In genomic region chr11:52764461-52764893, GRCm38 (mm10) we compare ENCODE assay signal across 8 mouse cellular contexts. TPM values are rescaled to one million over a fixed set of nuclear protein-coding genes. Genes with fewer than 3 reads are reported as not detected.
DNase-seq lines count a peak whose midpoint lies in the region; ATAC-seq and TF ChIP-seq lines count a peak whose summit lies in the region.

Gene Fstl4, plus strand, starts transcription at chr11:52764634.

- H3K4me3 ChIP-seq in forebrain, embryonic 12.5 days (replicated peaks), result peak within 1 kb of the TSS; percentile 63
- H3K4me3 ChIP-seq in hindbrain, postnatal 0 days (ENCODE audit: low read length), result peak within 1 kb of the TSS; percentile 64
- H3K4me3 ChIP-seq in testis, adult 2 months (ENCODE audit: control insufficient read depth, low read depth, low read length), result peak within 1 kb of the TSS; percentile 41; the same call in 1 of the 2 replicates

- H3K9me3 ChIP-seq in forebrain, embryonic 12.5 days, result no peaks in the 10 kb centered on the region
- no peaks in the 10 kb centered on the region for H3K9me3 ChIP-seq in hindbrain, postnatal 0 days (ENCODE audit: low read length)

- under 1% methylated on average over 28 of the region's 48 CpGs for WGBS in forebrain, embryonic 12.5 days
- 0% methylated on average over 44 of the region's 48 CpGs for WGBS in hindbrain, postnatal 0 days

- peak; percentile 30 for DNase-seq in ES-CJ7 (ENCODE audit: low read depth, low spot score)
- peak; percentile 60 for DNase-seq in adrenal gland, postnatal 25 days
- peak; percentile 59 for DNase-seq in hindbrain, postnatal 0 days (ENCODE audit: low spot score)
- peak in 1 of 2 experiments; percentile 60 for DNase-seq in left cerebral cortex, postnatal 14 days (ENCODE audit: low spot score in 2 of 2)
- DNase-seq in mesoderm, embryonic 11.5 days (ENCODE audit: low read depth, low spot score), result peak; percentile 23

- H3K27ac ChIP-seq in forebrain, embryonic 12.5 days, result no peak within 1 kb of the TSS
- H3K27ac ChIP-seq in hindbrain, postnatal 0 days, result peak within 1 kb of the TSS; percentile 36; the same call in 1 of the 2 replicates
- no peak within 1 kb of the TSS for H3K27ac ChIP-seq in testis, adult 2 months (ENCODE audit: control insufficient read depth, insufficient read depth, low read depth, low read length)

- intact Hi-C loops in left cerebral cortex, postnatal 14 days (cut with DNase I), result loop anchor here (2.0 to 10.0 kb wide), 2 partner anchors 242 to 490 kb away; no protein-coding TSS in a partner anchor

- peak within 1 kb of the TSS; percentile 99 for H3K4me2 ChIP-seq in forebrain, embryonic 12.5 days
- peak within 1 kb of the TSS; percentile 98 for H3K4me2 ChIP-seq in hindbrain, postnatal 0 days (ENCODE audit: low read depth, low read length)

- no peaks in the 10 kb centered on the region for H3K36me3 ChIP-seq in forebrain, embryonic 12.5 days (replicated peaks)
- no peaks in the 10 kb centered on the region for H3K36me3 ChIP-seq in hindbrain, postnatal 0 days (ENCODE audit: insufficient read depth, low read length)
- H3K36me3 ChIP-seq in testis, adult 2 months (ENCODE audit: control insufficient read depth, insufficient read depth, low read length), result no peaks in the 10 kb centered on the region

- TF ChIP-seq CTCF in hindbrain, postnatal 0 days (IDR thresholded peaks at IDR 0.05; ENCODE audit: low read depth), result no peak
- TF ChIP-seq CTCF in testis, adult 2 months (IDR thresholded peaks at IDR 0.05; ENCODE audit: control insufficient read depth, insufficient read depth, insufficient replicate concordance, low read depth, low read length), result no peak

- H3K27me3 ChIP-seq in forebrain, embryonic 12.5 days, result peaks cover 73% of the 10 kb centered on the region
- H3K27me3 ChIP-seq in hindbrain, postnatal 0 days (ENCODE audit: insufficient read depth, low read length), result peaks cover 18% of the 10 kb centered on the region
- H3K27me3 ChIP-seq in testis, adult 2 months (ENCODE audit: control insufficient read depth, insufficient read depth, low read length), result peaks cover 2% of the 10 kb centered on the region; the same call in 1 of the 2 replicates

- peak; percentile 53 for ATAC-seq in forebrain, embryonic 12.5 days (ENCODE audit: low FRiP score)
- ATAC-seq in hindbrain, postnatal 0 days, result peak; percentile 60
- no peak for ATAC-seq in inflammation-experienced regulatory T-cells, adult 6 months

- peaks cover 18% of the 10 kb centered on the region for H3K4me1 ChIP-seq in forebrain, embryonic 12.5 days
- peaks cover 10% of the 10 kb centered on the region for H3K4me1 ChIP-seq in hindbrain, postnatal 0 days (ENCODE audit: insufficient read depth, low read length)
- H3K4me1 ChIP-seq in testis, adult 2 months (ENCODE audit: control insufficient read depth, insufficient read depth, low read length), result peaks cover 8% of the 10 kb centered on the region

- peak within 1 kb of the TSS; percentile 59 for H3K9ac ChIP-seq in forebrain, embryonic 12.5 days
- peak within 1 kb of the TSS; percentile 63 for H3K9ac ChIP-seq in hindbrain, postnatal 0 days (replicated peaks; ENCODE audit: low read length)

- no peak for TF ChIP-seq POLR2A in testis, adult 2 months (IDR thresholded peaks at IDR 0.05; ENCODE audit: control insufficient read depth, low read depth, low read length)

RNA-seq across cellular contexts. Expression of gene Fstl4, which starts in this region (rescaled TPM):
- 0.52 and 0.91 TPM in 2 replicates for total RNA-seq in adrenal gland, postnatal 25 days (2021)
- polyA plus RNA-seq in forebrain, embryonic 12.5 days (2016; fragmentation: Nextera tagmentation; extraction: Ambion mirVana), result 1.0 and 1.9 TPM in 2 replicates
- total RNA-seq in hindbrain, postnatal 0 days (2014; rRNA removed), result 10.9 and 11.3 TPM in 2 replicates
- polyA plus RNA-seq in hindbrain, postnatal 0 days (2015; fragmentation: Nextera tagmentation; extraction: Ambion mirVana), result 10.9 TPM in 2 replicates
- total RNA-seq in left cerebral cortex, postnatal 14 days (2021), result 10 to 100 TPM; 25.6 to 30.2 TPM
- 0.22 and 0.34 TPM in 2 replicates for polyA plus RNA-seq in testis, adult 2 months (2012; rRNA removed)
- polyA plus RNA-seq in inflammation-experienced regulatory T-cells, adult 6 months (2017; shearing (Covaris generic)), result not detected

Comparison
In these comparisons a context has a peak if more than half of its experiments do, and no peak if none do; other contexts are left out.
1. Peak in DNase-seq in adrenal gland, postnatal 25 days; RNA of the gene not detected or under 1 TPM.